Mouse (Mus musculus) ES-E14 (cell line): ENCODE results near the gene Dennd1a. TPM values are rescaled to one million over a fixed set of nuclear protein-coding genes. Genes with fewer than 3 reads are reported as not detected.

Experiments used
- DNase-seq: peaks from one replicate; pipeline ENCODE4 v3.0.0-alpha.2; 2013; ENCODE audit warnings: low read depth, low spot score
- H3K27ac ChIP-seq: 2 replicates; pipeline ENCODE4 v1.5.1; 2012; ENCODE audit warnings: low read depth, mild to moderate bottlenecking, low read length, moderate library complexity, mixed read lengths; ENCODE audit not compliant: poor library complexity, insufficient read depth, severe bottlenecking
- H3K36me3 ChIP-seq: 2 replicates; pipeline ENCODE4 v1.6.1; 2012; ENCODE audit warnings: mild to moderate bottlenecking, low read length, moderate library complexity, mixed read lengths; ENCODE audit not compliant: control insufficient read depth, poor library complexity, insufficient read depth, severe bottlenecking
- H3K4me1 ChIP-seq, 2 experiments: fragments of 150-350 bp in 1 of 2; sonication (generic) in 1 of 2; 2 replicates each; pipeline ENCODE4 v1.6.1; 2012; ENCODE audit warnings: low read length in 2 of 2, mild to moderate bottlenecking in 1 of 2, mixed read lengths in 1 of 2; ENCODE audit not compliant: control insufficient read depth in 2 of 2, insufficient read depth in 2 of 2, poor library complexity in 1 of 2
- H3K4me3 ChIP-seq, 2 experiments: fragments of 150-350 bp in 1 of 2; sonication (generic) in 1 of 2; 2 replicates each; pipeline ENCODE4 v1.5.1; 2012; ENCODE audit warnings: low read length in 2 of 2, low read depth in 1 of 2, mild to moderate bottlenecking in 1 of 2, mixed read lengths in 1 of 2; ENCODE audit not compliant: insufficient read depth in 1 of 2, poor library complexity in 1 of 2, severe bottlenecking in 1 of 2
- H3K9ac ChIP-seq: 2 replicates; pipeline ENCODE4 v1.6.1; 2012; ENCODE audit warnings: low read depth, mild to moderate bottlenecking, low read length, mixed read lengths; ENCODE audit not compliant: poor library complexity, insufficient read depth, severe bottlenecking
- H3K9me3 ChIP-seq: fragments of 150-350 bp; sonication (generic); 2 replicates; pipeline ENCODE4 v1.6.1; 2012; ENCODE audit warnings: low read depth, mild to moderate bottlenecking, low read length; ENCODE audit not compliant: control insufficient read depth, insufficient read depth
- CHD2 ChIP-seq: IDR thresholded peaks from 2 replicates; pipeline ENCODE4 v1.6.1; 2014; ENCODE audit warnings: mild to moderate bottlenecking, low read depth, low read length, inconsistent platforms
- HCFC1 ChIP-seq: IDR thresholded peaks from 2 replicates; pipeline ENCODE4 v1.6.1; 2012; ENCODE audit warnings: low read length, inconsistent platforms, borderline replicate concordance; ENCODE audit not compliant: insufficient read depth
- MAFK ChIP-seq: IDR thresholded peaks from 2 replicates; pipeline ENCODE4 v1.6.1; 2014; ENCODE audit warnings: mild to moderate bottlenecking, low read depth, low read length, inconsistent platforms; ENCODE audit not compliant: insufficient read depth
- ZC3H11A ChIP-seq: IDR thresholded peaks from 2 replicates; pipeline ENCODE4 v1.6.1; 2012; ENCODE audit warnings: low read depth, mild to moderate bottlenecking, inconsistent platforms, low read length, borderline replicate concordance
- ZNF384 ChIP-seq: IDR thresholded peaks from 2 replicates; pipeline ENCODE4 v1.6.1; 2012; ENCODE audit warnings: low read depth, low read length, inconsistent platforms
- in situ Hi-C, 2 experiments: fragments of 600-800 bp; cut with MboI; formaldehyde crosslinking; loops; one replicate each; pipeline ENCODE4 v1.15.1; 2025; ENCODE audit warnings: low sequenced_read_pairs in 2 of 2, inconsistent platforms in 1 of 2; ENCODE audit not compliant: unreplicated experiment in 2 of 2
- total RNA-seq: library from RNA; depleted of rRNA; stranded (reverse); fragments of 300-350 nt; gene quantifications from 2 replicates; pipeline ENCODE4 v1.2.3, GENCODE M21; 2012

Gene Dennd1a
- total RNA-seq, 1 experiment: 6.5 TPM

- H3K27ac ChIP-seq: no peak overlapping the region
- in situ Hi-C loops: no loop called here
- no peaks in the 10 kb centered on the region for H3K9me3 ChIP-seq
- no peak for TF ChIP-seq CHD2
- no peak for TF ChIP-seq ZNF384
- TF ChIP-seq ZC3H11A: no peak
- TF ChIP-seq MAFK: no peak
- no peak for TF ChIP-seq HCFC1
- H3K4me1 ChIP-seq: no peaks in the 10 kb centered on the region
- no peak overlapping the region for H3K9ac ChIP-seq
- no peak for DNase-seq
- no peak overlapping the region for H3K4me3 ChIP-seq
- H3K36me3 ChIP-seq: no peaks in the 10 kb centered on the region
Observed at GRCm38 (mm10) chr2:38013839-38014365, 273.3 kb downstream of the Dennd1a start.

DNA sequence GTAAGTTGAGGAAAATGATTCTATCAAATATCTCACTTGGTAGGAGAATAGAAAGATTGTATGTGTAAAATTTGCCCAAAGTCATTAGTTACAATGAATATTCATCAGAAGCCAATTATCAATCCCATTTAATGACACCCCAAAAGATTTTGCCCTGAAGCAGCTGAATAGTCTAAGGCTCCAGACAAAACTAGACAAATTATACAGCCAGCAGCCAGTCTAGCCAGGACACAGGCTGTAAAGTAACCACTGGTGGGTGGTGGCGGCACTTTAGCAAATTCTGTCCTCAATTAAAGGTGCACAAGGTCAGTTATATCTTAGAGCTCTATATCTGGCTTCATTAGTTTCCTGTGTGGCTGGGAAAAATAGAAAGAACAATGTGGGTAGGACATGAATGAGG, 280.0 kb downstream of the Dennd1a start:
- TF ChIP-seq MAFK (no peak), ZC3H11A (no peak), CHD2 (no peak), ZNF384 (no peak), HCFC1 (no peak)
- Histone ChIP-seq H3K36me3 (no peaks in the 10 kb centered on the region), H3K4me1 (peaks cover 0 to 5% of the 10 kb centered on the region in 2 experiments; a peak in 1 of 4 replicates)

DNA sequence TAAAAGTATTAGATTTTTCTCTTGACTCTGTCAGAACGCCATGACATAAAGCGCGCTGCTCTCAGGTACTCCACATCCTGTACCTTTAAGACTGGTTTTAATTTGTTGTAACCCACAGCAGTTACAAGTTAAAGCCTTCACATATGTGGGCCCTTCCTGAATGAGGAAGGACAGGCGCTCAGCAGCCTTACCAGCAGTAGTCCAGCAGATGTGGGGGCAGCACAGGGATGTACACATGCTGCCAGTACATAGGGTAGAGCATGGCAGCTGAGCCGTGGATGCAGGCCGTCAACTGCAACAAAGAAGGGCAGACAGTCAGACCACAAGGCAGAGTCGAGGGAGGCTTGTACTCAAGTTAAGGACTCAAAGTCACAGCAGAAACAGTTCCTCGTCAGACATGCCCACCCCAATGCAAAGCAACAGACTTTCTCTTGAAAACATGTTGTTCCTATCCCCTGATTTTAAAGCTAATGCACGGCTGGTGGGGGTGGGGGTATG, 284.0 kb downstream of the Dennd1a start:
- in situ Hi-C loops: no loop called here
- H3K4me1 ChIP-seq: peaks cover 0 to 7% of the 10 kb centered on the region in 2 experiments; a peak in 2 of 4 replicates
- TF ChIP-seq ZC3H11A (no peak), MAFK (no peak), HCFC1 (no peak), CHD2 (no peak), ZNF384 (no peak)
- no peak overlapping the region for H3K4me3 ChIP-seq
- no peak overlapping the region for H3K9ac ChIP-seq
- no peak overlapping the region for H3K27ac ChIP-seq
- no peaks in the 10 kb centered on the region for H3K36me3 ChIP-seq
- H3K9me3 ChIP-seq: no peaks in the 10 kb centered on the region
- DNase-seq: no peak

More for the DNA sequence above, 280.0 kb downstream of the Dennd1a start:
- no peak overlapping the region for H3K27ac ChIP-seq
- DNase-seq: no peak
- H3K9me3 ChIP-seq: no peaks in the 10 kb centered on the region
- H3K9ac ChIP-seq: no peak overlapping the region
- in situ Hi-C loops: no loop called here
- H3K4me3 ChIP-seq: no peak overlapping the region

GRCm38 (mm10) chr2:38001004-38001403, 286.2 kb downstream of the Dennd1a start:
- Histone ChIP-seq H3K27ac (no peak overlapping the region), H3K4me3 (no peak overlapping the region), H3K9ac (no peak overlapping the region), H3K4me1 (peaks cover 0 to 11% of the 10 kb centered on the region in 2 experiments; a peak in 2 of 4 replicates), H3K9me3 (no peaks in the 10 kb centered on the region), H3K36me3 (no peaks in the 10 kb centered on the region)
- in situ Hi-C loops: no loop called here
- no peak for DNase-seq
- TF ChIP-seq CHD2: no peak
- TF ChIP-seq MAFK: no peak
- TF ChIP-seq ZNF384: no peak
- TF ChIP-seq ZC3H11A: no peak
- no peak for TF ChIP-seq HCFC1
